9 mouse cellular contexts compared by ENCODE assay signal in genomic region chr3:127749981-127750562, GRCm38 (mm10). TPM values are rescaled to one million over a fixed set of nuclear protein-coding genes. Genes with fewer than 3 reads are reported as not detected.
DNase-seq lines count a peak whose midpoint lies in the region; ATAC-seq lines count a peak whose summit lies in the region.
"Had no signal": no experiment of that assay in that cellular context is flagged by ENCODE, and none has a peak within 500 bp of the region (broad histone marks: within the 10 kb centered on the region; RNA-seq: fewer than 3 reads in every experiment).

No protein-coding gene starts in this region.

- H3K27ac ChIP-seq in kidney, embryonic 15.5 days, result no peak overlapping the region
- H3K27ac ChIP-seq in embryonic facial prominence, embryonic 15.5 days (replicated peaks), result no peak overlapping the region
- H3K27ac ChIP-seq in limb, embryonic 11.5 days (replicated peaks; ENCODE audit: low read depth, low read length), result no peak overlapping the region
- H3K27ac ChIP-seq in neural tube, embryonic 15.5 days (replicated peaks), result no peak overlapping the region

- WGBS in kidney, embryonic 15.5 days, result 12% methylated on average over 12 of the region's 12 CpGs
- 10% methylated on average over 12 of the region's 12 CpGs for WGBS in embryonic facial prominence, embryonic 15.5 days
- WGBS in limb, embryonic 11.5 days, result 18% methylated on average over 12 of the region's 12 CpGs
- WGBS in neural tube, embryonic 15.5 days, result 8% methylated on average over 12 of the region's 12 CpGs

- no peak overlapping the region for H3K4me3 ChIP-seq in kidney, embryonic 15.5 days (replicated peaks)
- H3K4me3 ChIP-seq in embryonic facial prominence, embryonic 15.5 days (replicated peaks), result peak overlapping the region; percentile 14
- no peak overlapping the region for H3K4me3 ChIP-seq in limb, embryonic 11.5 days (ENCODE audit: low read depth, low read length)
- H3K4me3 ChIP-seq in neural tube, embryonic 15.5 days (replicated peaks), result peak overlapping the region; percentile 13; the same call in 1 of the 2 replicates

- H3K27me3 ChIP-seq in kidney, embryonic 15.5 days, result peaks cover 78% of the 10 kb centered on the region
- peaks cover 36% of the 10 kb centered on the region for H3K27me3 ChIP-seq in embryonic facial prominence, embryonic 15.5 days
- H3K27me3 ChIP-seq in limb, embryonic 11.5 days (ENCODE audit: control insufficient read depth, insufficient read depth, low read length), result peaks cover 28% of the 10 kb centered on the region
- peaks cover 54% of the 10 kb centered on the region for H3K27me3 ChIP-seq in neural tube, embryonic 15.5 days (replicated peaks)

- H3K36me3 ChIP-seq in kidney, embryonic 15.5 days, result no peaks in the 10 kb centered on the region
- H3K36me3 ChIP-seq in embryonic facial prominence, embryonic 15.5 days, result no peaks in the 10 kb centered on the region
- H3K36me3 ChIP-seq in limb, embryonic 11.5 days (ENCODE audit: control insufficient read depth, insufficient read depth, low read length), result no peaks in the 10 kb centered on the region
- H3K36me3 ChIP-seq in neural tube, embryonic 15.5 days, result no peaks in the 10 kb centered on the region

- H3K9ac ChIP-seq in kidney, embryonic 15.5 days, result no peak overlapping the region
- H3K9ac ChIP-seq in embryonic facial prominence, embryonic 15.5 days, result no peak overlapping the region
- no peak overlapping the region for H3K9ac ChIP-seq in limb, embryonic 11.5 days (ENCODE audit: low read length)
- no peak overlapping the region for H3K9ac ChIP-seq in neural tube, embryonic 15.5 days (replicated peaks)

- H3K9me3 ChIP-seq in kidney, embryonic 15.5 days (replicated peaks), result no peaks in the 10 kb centered on the region
- H3K9me3 ChIP-seq in embryonic facial prominence, embryonic 15.5 days (replicated peaks), result no peaks in the 10 kb centered on the region
- H3K9me3 ChIP-seq in limb, embryonic 11.5 days (ENCODE audit: control insufficient read depth, low read length), result no peaks in the 10 kb centered on the region; the same call in 1 of the 2 replicates
- no peaks in the 10 kb centered on the region for H3K9me3 ChIP-seq in neural tube, embryonic 15.5 days (replicated peaks)

- peak overlapping the region; percentile 37 for H3K4me2 ChIP-seq in kidney, embryonic 15.5 days
- H3K4me2 ChIP-seq in embryonic facial prominence, embryonic 15.5 days (replicated peaks), result peak overlapping the region; percentile 33; the same call in 1 of the 2 replicates
- H3K4me2 ChIP-seq in limb, embryonic 11.5 days (ENCODE audit: low read depth, severe bottlenecking), result no peak overlapping the region
- peak overlapping the region; percentile 53 for H3K4me2 ChIP-seq in neural tube, embryonic 15.5 days

- no peak for DNase-seq in kidney, postnatal 4 days
- DNase-seq in limb, embryonic 11.5 days (ENCODE audit: low spot score), result peak; percentile 40
- no peak for DNase-seq in right cerebral cortex, postnatal 10 days (ENCODE audit: low spot score in 2 of 2)
- DNase-seq in ovary, adult 18-20 months (ENCODE audit: low spot score), result no peak
- DNase-seq: cerebellum, adult 9-10 months had no signal

- peaks cover 10% of the 10 kb centered on the region; the same call in 1 of the 2 replicates for H3K4me1 ChIP-seq in kidney, embryonic 15.5 days
- H3K4me1 ChIP-seq in embryonic facial prominence, embryonic 15.5 days, result peaks cover 4% of the 10 kb centered on the region; the same call in 1 of the 2 replicates
- no peaks in the 10 kb centered on the region for H3K4me1 ChIP-seq in limb, embryonic 11.5 days (ENCODE audit: control insufficient read depth, insufficient read depth, low read length)
- H3K4me1 ChIP-seq in neural tube, embryonic 15.5 days, result peaks cover 30% of the 10 kb centered on the region

- no peak for ATAC-seq in kidney, embryonic 15.5 days (replicated peaks; ENCODE audit: low FRiP score)
- ATAC-seq in embryonic facial prominence, embryonic 15.5 days (ENCODE audit: insufficient number of reproducible peaks, low FRiP score, low TSS enrichment, low read depth), result no peak
- no peak for ATAC-seq in limb, embryonic 11.5 days (ENCODE audit: insufficient number of reproducible peaks, low FRiP score, low TSS enrichment, low read depth)
- ATAC-seq in neural tube, embryonic 15.5 days (ENCODE audit: low FRiP score), result 0 out of 2 replicates have a peak, but pooled peaks have one; percentile 25
- ATAC-seq in inflammation-experienced regulatory T-cells, adult 6 months, result no peak

RNA-seq across cellular contexts. Expression of gene Alpk1, which starts 30.3 kb away (rescaled TPM):
- polyA plus RNA-seq in kidney, embryonic 15.5 days (2015; fragmentation: Nextera tagmentation; extraction: Ambion mirVana), result 1.2 and 2.4 TPM in 2 replicates
- 1.0 and 2.4 TPM in 2 replicates for polyA plus RNA-seq in embryonic facial prominence, embryonic 15.5 days (2015; fragmentation: Nextera tagmentation; extraction: Ambion mirVana)
- polyA plus RNA-seq in limb, embryonic 11.5 days (2014; fragmentation: Nextera tagmentation; extraction: Ambion mirVana), result 0.37 and 0.74 TPM in 2 replicates
- 0.61 and 0.96 TPM in 2 replicates for polyA plus RNA-seq in neural tube, embryonic 15.5 days (2015; fragmentation: Nextera tagmentation; extraction: Ambion mirVana)
- polyA plus RNA-seq in inflammation-experienced regulatory T-cells, adult 6 months (2017; shearing (Covaris generic)), result under 1 TPM in 2 of 3 experiments, not detected in 1; 0.55 to 0.57 TPM

RNA-seq across cellular contexts. Expression of gene Tifa, which starts 39.5 kb away (rescaled TPM):
- polyA plus RNA-seq in kidney, embryonic 15.5 days (2015; fragmentation: Nextera tagmentation; extraction: Ambion mirVana), result 3.8 and 5.2 TPM in 2 replicates
- 3.6 TPM in 2 replicates for polyA plus RNA-seq in embryonic facial prominence, embryonic 15.5 days (2015; fragmentation: Nextera tagmentation; extraction: Ambion mirVana)
- 2.0 and 2.9 TPM in 2 replicates for polyA plus RNA-seq in limb, embryonic 11.5 days (2014; fragmentation: Nextera tagmentation; extraction: Ambion mirVana)
- polyA plus RNA-seq in neural tube, embryonic 15.5 days (2015; fragmentation: Nextera tagmentation; extraction: Ambion mirVana), result 3.6 and 6.0 TPM in 2 replicates
- polyA plus RNA-seq in inflammation-experienced regulatory T-cells, adult 6 months (2017; shearing (Covaris generic)), result 1 to 10 TPM in 1 of 3 experiments, under 1 TPM in 1, not detected in 1; 0.88 to 1.5 TPM

Comparison
In these comparisons a context has a peak if more than half of its experiments do, and no peak if none do; other contexts are left out.
1. H3K4me3 ChIP-seq: peak in embryonic facial prominence, embryonic 15.5 days (single experiment) and neural tube, embryonic 15.5 days (single experiment); none in kidney, embryonic 15.5 days (single experiment) and limb, embryonic 11.5 days (single experiment).